Mouse (Mus musculus) spleen, postnatal 10 days (tissue): ENCODE results near the gene Gm1113.

Experiments
- DNase-seq, 2 experiments: peaks; one replicate each; pipeline ENCODE4 v3.0.0; 2021 to 2022; ENCODE audit warnings: low spot score in 2 of 2

Gene Gm1113

DNA sequence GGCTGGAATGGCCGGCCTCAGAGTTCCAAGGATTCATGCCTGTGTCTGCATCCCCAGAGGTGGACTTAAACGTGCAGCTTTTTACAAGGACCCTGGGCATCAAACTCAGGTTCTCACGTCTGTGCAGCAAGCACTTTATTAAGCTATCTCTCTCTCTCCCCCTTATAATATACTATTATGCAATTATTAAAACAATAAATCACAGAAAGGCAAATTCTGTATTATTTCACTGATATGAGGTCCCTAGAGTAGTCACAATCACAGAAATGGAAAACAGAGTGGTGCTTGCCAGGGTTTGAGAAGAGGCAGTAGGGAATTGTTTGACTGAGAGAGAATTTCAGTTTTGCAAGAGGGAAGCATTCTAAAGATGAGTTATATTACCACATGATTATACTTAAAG lies 11.1 kb upstream of the Gm1113 start:
- no peak for DNase-seq

DNA sequence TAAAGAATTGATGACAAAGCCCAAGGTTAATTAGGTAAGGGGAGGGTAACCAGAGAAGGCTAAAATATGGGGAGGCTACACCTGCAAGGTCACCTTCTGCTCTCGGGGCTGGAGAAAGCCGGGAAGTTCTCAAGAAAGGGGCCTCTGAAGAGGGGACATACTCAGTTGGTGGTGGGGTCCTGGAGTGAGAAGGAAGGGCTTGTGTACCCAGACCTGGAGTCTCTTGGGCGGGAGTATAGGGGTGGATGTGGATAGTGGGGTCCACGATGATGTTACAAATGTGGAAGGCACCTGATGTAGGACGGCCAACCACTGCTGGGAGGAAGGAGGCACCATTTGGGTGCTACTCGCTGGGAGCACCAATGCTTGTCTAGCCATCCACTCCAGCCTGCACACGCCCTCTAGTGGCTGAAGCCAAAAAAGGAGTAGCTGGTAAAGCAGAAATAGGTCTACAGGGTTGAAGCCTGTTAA lies 5.9 kb upstream of the Gm1113 start:
- DNase-seq, result peak; percentile 23 to 66

DNA sequence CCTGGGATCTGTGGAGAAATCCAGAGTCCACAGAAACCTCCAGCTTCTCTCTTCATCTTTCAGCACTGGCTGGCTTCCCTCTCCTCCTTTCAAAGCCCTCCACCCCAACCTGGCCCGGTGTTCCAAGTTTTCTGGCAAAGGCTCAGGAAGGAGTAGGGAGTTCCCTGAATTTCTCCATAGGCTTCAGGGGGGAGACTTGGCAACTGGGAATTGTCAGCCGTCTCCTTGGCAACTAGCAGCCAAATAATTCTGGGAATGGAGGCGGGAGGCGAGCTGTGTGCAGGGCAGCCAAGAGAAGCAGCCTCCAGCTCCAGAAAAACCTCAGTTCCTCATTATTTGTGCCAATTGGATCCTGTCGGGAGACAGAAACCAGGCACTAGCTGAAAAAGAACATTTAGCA lies 5.5 kb upstream of the Gm1113 start:
- no peak for DNase-seq

DNA sequence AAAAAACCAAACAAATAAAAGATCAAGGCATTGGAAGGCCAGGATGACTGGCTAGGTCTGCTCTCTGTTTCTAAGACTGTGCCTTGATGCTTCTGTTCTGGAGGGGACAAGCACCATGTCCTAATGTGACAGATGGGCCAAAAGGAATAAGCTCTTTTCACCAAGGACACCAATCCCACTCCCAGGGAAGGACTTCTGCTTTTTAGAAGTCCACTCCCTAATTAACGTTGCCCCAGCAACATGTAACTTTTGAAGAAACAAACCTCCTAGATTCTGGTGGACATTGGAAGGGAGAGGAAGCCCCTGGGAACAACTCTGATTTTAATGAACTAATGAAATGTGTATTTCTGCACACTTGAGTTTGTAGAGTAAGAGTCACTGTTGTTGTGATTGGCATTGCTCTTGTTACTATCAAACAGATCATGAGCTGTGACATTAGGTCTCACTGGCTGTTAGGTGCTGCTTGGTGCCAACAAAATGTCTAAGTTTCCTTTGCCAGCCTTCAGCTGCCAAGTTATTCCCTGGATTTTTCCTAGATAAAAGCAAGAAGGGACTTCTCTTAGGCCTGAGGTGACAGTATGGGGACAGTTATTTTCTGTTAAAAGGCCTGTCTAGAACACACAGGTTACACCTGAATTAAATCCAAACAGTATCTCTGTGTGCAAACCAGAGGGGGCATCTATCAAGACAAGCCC lies 4.9 kb upstream of the Gm1113 start:
- DNase-seq, result no peak

DNA sequence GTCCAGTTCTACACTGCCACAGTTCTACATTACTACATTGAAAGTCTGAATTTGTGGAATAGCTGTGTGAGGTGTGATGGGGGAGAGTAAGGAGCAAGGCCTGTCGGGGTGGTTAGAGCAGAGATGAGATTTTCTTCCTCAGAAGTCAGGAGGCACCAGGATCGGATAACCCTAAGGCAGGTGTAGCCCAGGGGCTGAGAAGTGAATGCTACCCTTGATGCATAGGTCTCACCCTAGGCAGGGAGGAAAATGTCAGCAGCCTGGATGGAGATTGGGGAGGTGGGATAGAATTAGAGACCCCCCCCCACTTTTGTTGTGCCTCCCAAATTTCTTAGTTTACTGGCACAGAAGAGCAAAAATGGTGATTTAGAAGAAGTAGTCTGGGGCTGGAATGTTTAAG lies 4.2 kb upstream of the Gm1113 start:
- DNase-seq, result no peak

DNA sequence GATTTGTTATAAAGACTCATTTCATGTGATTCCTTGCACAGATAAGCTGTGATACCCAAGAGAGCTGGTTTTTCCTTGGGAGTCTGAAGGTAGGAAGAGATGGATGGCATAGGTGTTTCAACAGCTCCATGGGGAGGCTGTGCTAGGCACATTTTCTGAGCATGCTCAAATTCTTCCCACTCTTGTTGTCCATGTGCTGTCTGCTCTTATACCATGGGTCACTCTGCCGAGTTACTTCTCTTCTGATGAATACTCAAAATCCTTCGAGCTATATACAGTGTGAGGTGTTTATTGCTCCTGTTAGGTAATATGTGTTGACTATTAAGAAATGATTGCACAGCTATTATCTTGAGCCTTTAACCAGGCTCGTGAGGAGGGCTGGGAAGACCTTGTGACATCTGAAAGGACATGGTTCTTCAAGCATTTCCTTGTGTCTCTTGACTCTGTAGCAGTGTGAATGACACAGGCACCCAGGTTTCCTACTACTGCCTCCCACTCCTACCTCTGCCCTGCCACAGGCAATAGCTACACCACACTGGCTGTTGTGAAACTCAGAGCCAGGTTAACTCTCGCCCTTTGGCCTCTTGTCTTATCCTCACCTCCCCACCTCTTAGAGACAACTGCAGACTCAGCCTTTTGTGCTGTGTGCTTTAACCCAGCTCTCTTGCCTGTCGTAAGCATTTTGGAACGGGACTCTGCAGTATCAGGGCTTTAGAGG lies 2.7 kb upstream of the Gm1113 start:
- no peak for DNase-seq

DNA sequence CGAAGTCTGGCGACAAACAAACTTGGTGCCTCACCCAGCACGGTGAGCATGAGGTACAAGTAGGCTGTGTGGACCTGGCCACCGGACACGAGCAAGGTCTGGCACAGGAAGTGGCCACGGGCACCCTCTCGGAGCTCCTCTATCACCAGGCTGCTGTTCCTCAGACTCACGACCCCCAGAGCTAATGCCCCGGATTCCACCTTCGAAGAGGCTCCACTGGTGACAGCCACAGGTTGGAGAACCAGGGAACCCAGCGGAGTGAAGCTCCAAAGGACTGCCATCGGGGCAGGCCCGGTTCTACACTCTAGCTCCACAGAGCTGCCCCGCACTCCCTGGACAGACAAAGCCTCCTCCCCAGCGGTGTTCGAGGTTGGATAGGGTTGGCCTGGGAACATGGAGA lies 1.4 kb downstream of the Gm1113 start:
- DNase-seq, result no peak

DNA sequence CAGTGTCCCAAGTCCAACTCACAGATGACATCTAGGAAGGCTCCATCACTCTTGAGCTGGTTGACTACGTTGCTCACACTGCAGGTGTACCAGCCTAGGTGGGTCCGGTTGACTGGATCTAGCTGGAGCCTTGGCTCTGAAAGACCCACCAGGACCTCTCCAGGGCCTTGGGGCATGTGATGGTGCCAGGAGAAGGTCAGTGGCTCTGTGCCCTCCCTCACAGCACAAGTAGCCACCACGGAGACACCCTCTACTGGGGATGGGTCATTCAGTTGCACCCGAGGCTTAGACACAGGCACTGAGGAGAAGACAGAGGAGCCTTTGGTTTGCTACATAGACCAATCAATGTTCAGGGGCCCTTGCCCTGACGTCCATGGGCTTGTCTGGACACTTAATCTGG lies 1.9 kb downstream of the Gm1113 start:
- DNase-seq, result no peak

DNA sequence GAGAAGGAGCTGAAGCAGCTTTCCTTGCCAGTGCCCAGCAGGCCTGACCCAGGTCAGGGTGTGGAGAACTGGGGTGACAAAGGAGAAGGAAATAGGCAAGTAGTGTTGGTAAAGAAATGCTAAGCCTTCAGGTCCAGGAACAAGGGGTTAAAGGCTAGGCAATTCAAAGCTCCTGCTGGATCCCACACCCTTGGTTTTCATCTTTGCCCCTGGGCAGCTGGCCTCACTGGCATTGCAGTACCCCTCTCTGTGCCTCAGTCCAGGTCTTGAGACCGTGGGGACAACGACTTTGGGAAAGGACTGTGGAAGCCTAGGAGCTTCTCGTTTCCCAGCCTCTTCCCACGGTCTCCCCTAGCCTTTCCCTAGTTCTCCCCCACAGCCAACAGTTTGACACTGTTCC lies 4.2 kb downstream of the Gm1113 start:
- DNase-seq, result no peak

DNA sequence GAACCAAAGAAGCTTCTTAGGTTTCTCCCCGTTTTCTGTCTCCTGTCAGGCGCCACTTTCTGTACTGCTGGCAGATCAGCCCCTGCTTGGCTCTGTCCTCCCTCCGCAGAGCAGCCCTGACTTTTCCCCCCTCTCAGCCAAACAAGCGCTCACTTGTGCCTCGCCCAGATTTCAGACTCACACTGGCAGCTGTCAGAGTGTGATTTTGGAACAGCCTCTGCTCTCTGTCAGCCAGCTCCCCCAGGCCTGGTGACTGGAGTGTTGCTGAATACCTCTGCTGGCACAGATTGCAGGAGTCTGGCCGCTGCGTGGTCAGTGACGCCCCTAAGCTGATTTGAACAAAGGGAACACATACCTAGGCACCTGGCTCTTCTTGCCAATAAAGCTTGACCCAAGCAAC lies 9.8 kb downstream of the Gm1113 start:
- no peak for DNase-seq

DNA sequence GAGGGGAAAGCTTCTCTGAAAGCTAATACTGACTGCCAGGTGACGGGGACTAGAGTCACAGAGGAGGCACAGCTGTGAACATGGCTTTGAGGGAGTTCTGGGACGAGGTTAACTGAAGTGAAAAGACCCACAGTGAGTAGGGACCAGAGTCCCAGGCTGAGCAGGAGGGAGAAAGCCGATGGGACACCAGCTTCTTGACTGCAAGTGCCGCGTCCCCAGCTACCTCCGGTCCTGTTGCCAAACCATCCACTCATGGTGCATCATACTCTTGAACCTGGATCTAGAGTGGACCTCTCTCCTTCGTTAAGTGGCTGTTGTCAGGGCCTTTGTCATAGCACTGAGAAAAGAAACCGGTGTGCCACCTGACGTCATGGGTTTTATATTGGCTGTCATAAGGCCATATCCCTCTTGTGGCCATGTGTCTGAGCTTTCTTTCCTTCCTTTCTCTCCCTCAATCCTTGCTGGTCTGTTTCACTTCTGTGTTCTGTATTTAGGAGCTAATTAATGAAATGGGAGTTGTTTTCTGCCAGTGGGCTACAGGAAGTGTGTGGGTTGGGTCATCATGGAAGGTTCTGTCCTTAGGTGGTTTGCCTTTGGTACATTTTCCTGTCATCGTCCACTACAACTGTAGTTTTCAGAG lies 15.6 kb downstream of the Gm1113 start:
- DNase-seq, result no peak

DNA sequence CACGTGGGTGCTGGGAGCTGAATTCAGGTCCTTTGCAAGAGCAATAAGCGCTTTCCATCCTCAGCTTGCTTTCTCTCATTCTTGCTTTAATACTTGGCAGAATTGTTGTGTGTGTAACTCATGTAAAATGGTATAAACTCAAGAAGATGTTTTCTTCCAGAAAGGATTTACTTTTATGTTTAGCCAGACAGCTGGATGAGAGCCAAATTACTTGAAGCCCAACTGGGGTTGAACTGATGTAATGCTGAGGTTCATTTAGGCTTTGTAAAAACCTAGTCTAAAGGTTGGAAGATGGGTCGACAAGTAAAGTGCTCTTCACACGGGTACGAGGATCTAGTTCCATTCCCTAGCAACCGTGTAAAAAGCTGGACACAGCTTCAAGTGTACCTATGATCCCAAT lies 18.1 kb downstream of the Gm1113 start:
- no peak for DNase-seq

DNA sequence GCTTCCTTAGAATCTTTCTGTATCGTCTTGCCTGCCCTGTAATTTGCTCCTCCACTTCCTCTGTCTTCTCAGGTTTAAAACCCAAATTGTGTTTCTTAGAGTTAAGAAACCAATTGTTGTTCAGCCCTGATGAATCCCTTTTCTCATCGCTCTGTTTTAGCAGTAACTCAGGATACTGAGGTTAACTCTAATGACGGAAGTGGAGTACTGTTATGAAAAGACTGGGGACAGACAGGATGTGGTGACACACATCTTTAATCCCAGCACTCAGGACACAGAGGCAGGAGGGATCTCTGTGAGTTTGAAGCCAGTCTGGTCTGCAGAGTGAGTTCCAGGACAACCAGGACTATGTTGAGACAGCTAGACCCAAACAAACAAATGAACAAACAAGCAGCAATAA lies 22.6 kb downstream of the Gm1113 start:
- no peak for DNase-seq

DNA sequence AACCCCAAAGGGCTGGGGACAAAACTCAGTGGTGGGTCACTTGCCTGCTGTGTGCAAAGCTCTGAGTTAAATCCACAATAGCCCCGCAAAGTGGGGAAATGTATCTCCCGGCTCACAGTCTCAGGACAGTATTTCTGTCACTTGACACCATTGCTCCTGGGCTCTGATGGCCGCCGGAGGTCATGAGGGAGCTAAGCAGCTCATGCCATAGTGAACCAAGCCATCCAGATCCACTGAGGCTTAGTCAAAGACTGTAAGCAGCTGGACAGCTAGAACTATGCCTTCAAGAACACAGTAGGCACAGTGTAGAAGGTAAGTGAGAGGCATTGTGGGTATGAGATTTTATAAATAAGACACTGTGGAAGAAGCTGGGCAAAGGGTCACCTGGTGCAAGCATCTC lies 23.1 kb downstream of the Gm1113 start:
- no peak for DNase-seq

DNA sequence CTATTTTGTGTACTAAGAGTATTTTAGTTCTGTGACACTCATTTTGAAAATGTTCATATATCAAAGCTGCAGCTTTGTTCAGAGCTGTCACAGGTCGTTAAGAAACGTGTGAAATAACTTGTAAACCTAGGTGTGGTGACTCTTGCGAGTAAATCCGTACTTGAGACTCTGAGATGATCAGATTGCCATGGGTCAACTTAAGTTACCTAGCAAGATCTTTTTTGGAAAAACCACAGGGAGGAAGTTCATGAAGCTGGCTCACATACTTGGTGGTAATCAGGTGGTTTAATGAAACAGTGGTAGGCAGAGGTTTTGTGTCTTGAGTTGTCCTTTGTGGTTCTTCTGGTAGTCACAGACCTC lies 24.4 kb downstream of the Gm1113 start:
- DNase-seq, result no peak

DNA sequence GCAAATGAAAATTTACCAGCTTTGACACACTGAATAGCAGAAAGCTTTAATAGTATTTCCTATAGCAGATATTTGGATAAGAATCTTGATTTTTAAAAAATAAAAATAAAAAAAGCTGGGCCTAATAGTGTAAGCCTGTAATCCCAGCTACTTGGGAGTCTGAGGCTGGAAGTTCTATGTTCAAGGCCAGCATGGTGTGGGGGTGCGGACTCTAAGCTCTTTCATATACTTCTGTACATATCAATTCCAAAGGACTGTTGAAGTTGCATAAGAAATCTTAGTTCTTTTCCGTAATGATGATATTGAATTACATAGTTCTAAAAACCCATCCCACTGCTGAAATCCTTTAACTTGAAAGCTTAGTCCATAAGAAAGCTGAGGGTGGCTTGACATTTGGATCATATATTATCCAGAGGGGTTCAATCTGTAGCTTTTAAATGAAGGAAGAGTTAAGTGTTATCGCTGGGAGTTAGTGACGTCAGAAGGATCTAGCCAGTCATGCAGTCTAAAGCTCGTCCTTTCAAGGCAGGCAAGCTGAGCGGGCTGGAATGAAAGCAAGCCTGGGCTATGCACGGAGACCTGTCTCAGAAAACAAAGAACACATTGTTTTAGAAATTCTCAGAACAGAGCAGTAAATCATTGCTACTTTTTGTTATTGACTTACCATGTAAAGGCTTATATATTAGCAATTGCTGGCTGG lies 24.9 kb downstream of the Gm1113 start:
- no peak for DNase-seq

DNA sequence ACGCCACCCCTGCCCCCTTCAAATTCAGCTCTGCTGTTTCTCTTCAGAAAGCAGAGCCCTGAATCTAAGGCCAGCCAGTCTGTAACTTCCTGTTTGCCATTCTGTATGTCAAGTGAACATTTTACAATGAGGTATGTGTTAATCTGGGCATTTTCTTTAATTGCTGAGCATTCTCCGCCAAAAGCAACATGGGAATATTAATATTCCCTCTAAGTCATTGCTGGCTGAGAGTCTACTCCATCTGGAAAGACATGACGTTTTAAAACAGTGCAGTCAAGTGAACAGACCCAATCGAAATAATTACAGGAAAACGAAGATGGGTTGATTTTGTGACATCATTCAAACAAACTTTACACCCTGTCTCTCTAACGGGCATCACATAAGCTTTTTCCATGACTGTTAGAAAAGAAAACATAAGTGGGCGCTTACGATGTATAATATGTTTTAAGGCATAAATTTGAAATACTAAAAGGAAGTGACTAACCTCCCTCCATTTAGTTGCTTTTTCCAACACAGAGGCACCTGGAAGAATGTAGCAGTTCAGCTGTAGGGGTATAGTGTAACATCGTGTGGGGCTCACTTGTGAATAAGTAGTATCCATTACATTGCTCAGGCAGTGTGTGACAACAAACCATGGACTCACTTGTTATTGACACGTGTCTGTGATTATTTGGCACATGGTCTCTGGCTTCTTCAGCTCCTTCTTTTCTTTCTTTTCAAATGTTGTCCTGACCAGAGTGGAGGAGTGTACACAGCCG lies 26.8 kb downstream of the Gm1113 start:
- DNase-seq, result no peak

DNA sequence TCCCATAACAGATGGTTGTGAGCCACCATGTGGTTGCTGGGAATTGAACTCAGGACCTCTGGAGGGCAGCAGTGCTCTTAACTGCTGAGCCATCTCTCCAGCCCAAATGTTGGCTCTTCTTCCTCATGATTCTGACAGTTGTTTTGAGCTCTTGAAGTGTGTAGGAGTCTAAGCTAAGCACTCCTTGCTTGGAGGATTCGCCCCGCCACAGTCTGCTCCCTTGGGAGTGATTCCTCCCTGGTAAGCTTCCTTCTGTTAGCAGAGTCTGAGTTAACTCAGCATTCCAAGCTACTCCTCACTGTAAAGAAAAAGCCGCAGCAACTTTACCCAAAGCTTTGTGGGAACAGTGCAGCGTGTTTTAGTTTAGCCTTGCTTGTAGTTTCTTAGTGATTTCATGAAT lies 29.6 kb downstream of the Gm1113 start:
- no peak for DNase-seq

DNA sequence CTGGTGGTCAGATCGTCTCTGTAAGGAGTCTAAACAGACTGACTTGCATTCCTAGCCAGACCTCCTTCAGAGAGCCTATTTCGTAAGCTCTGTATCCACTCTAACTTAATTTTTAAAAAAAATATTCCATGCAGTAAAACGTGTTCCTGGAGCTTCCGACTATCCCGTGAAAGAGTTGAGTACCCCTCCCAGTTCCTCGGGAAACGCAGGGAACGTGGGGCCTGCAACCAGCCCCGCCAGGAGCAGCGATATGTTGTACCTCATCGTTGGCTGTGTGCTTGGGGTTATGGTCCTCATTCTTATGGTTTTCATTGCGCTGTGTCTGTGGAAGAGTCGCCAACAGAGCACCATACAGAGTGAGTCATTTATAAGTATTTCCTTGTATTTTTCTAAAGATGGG lies 31.5 kb downstream of the Gm1113 start:
- no peak for DNase-seq

DNA sequence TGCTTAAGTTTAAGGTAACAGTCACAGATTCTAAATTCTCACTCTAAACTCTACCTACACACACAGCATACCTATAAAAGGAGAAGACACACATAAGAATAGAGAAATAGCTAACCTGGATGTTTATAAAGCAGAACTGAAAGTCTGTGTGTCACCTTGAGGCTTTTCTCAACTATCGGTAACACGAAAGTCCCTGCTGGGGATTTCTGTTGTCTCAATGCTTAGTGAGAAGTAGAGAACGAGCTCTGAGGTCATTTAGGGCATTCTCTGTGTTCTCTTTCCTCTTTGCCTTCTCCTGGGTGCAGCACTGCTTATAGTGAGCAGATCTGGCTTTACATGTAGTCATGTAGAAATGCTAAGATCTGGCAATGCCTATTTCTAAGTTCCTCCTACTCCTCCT lies 34.1 kb downstream of the Gm1113 start:
- no peak for DNase-seq

DNA sequence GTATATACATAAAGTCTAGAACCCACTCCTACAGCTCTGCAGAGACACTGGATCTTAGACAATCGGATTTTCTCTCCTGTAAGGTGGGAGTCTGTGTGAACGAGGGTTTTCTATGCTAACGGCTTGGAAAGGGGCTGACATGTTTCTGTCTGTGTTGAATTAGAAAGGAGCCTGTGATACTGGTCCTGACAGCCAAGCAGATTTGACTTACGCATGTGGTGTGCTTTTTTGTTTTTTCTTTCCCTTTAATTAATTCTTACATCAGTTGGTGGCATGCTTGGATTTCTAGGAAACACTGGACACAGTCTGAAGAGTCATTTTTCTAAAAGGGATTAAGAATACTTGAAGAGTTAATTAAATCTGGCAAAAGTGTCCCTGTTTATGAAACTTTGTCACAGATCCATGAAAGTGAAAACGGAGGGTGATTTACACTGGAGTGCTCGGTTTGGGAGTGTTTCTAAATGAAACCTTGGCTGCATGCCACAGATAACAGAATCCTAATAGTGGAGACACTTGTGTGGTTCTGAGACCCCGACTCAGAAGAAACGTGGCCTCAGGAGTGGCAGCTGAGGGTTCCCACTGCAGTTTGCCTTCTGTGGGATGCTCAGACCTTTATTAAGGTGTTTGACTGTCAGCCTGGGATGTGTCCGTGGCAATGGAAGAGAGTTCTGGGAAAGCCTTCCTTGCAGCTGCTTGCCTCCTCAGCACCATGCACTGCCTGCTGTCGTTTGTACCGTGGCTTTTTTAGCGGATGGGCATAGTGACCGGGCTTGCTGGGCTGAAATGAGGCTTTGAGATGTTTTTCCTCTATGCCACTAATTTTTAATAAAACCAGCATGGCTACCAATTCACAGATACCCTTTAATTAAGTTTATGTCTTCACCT lies 35.8 kb downstream of the Gm1113 start:
- no peak for DNase-seq
